Mouse (Mus musculus) left cerebral cortex, adult 8-10 months (tissue): Measurements from ENCODE around the gene 1700028J19Rik. TPM values are rescaled to one million over a fixed set of nuclear protein-coding genes. Genes with fewer than 3 reads are reported as not detected.
A peak's percentile ranks its signal among the peaks of the same experiment; 100 is the strongest.

Source experiments
- DNase-seq, 2 experiments: peaks; one replicate each; pipeline ENCODE4 v3.0.0; 2022; ENCODE audit warnings: low spot score in 2 of 2
- total RNA-seq, 4 experiments: library from RNA; stranded (reverse); gene quantifications; 2 replicates each; pipeline ENCODE4 v1.2.4; 2022

The 1700028J19Rik gene
- 1 to 10 TPM in 3 of 4 experiments, under 1 TPM in 1; 0.87 to 1.8 (median 1.4) TPM for total RNA-seq

DNA sequence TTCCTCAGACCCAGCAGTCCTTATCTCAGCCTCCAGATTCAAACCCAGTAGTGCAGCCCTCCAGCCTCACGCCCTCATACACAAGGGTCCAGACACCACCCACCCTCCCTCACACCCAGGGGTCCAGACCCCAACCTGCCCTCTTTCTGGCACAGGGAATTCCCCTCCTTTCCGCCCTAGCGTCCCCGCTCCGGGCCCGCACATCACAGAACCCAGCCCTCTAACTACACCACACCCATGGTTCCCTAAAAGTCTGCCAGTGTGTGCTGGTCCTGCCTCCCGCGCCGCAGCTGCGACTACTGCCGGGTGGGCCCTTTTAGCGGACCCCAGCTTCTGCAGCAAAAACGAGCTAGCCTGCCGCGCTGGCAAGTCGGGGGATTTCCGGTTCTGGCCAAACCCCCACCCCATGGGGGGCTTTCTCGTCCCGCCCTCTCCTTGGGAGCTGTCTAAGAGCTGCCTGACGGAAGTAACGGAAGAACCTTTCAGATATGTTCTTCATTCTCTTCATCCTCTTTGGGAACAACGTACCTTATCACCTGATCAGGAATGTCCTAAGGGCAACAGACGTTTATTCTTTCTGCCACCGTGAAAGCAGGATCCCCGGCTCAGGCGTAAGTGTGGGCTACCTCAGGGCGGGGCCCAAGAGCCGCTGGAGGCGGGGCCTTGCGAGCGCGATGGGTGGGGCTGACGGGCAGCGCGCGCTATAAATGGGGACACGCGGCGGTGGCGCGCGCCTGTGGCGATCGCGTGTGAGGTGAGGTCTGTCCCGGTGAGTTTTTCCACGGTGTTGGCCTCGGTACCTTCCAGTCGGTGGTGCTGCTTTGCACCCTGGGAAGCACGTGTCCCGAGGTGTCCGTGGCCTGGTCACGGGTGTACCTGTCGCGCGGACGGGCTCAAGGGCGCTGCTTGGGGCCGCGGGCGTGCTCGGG, at the start of gene 1700028J19Rik, which contains the start of gene 2410002F23Rik:
1700028J19Rik (minus strand) TSS at position 641 of the 929 bp plus-strand sequence.
2410002F23Rik (plus strand) TSS at position 668 of the 929 bp plus-strand sequence.
- peak; percentile 86 to 87 for DNase-seq

DNA sequence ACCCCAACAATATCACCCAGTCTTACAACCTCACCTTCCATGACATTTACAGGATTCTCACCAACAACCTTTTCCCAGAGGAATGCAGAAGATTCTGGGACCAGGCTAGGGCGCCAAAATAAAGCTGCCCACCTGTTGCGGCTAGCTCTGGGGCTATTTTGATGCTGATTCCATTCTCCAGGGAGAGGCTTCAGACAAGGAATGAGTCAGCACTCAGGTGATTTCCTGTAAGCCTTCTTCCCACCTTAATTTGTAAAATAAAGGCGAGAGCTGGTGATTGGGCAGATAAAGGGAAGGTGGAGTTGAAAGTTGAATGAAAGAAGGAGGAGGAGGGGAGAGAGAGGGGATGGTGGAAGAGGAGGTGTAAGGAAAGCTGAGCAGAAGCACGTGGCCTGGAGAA, 44.9 kb upstream of the 1700028J19Rik start:
- DNase-seq, result no peak

DNA sequence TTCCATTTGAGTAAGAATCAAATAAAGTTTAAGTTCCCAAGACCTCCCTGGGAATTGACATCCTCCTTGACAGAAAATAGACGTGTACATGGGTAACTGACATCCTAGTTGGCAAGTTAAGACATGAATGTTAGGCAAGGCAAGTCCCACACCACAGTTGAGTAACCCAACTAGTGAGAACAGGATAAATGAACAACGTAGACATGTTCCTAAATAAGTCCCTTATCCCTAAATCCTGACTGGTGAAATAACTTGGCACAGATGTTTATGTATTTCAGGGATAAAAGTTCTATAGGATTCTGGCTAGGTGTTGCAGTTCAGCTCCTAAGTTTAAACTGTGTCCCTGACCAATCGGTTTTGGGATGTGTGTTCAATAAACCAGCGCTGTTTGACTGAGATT, 44.5 kb upstream of the 1700028J19Rik start:
- no peak for DNase-seq

DNA sequence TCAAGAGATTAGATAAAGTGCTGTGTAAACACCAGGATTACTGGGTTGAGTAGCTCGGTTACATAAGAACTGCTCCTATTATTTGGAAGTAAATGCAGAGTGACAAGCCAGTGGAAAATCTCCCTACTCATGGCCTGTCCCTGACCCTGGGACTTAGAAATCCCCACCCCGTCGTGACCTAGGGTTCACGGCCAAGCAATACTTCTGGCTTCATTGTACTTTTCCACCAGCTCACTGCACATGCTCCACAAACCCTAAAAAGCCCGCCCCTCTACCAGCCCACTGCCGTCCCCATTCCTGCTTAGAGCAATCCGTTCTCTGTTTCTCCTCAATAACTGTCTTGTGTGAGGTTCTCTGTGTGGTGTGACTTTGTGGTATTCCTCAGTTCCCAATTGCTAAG, 41.3 kb upstream of the 1700028J19Rik start:
- DNase-seq, result no peak

DNA sequence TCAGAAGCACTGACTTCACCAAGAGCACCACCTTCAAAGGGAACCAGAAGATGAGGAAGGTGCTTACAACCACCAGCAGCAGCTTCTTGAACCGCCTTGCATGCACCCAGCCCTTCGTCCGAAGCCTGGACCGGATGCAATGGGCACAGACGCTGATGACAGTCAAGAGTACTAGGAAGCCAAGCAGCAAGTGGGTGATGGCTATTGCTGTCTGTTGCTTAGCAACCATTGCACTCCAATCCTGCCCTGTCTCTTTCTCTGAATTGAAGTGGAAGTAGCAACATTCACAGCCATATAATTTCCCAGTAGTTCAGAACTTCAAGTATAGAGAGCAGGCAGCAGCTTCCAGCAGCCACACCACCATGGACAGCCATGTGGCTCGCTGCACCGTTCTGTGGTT, 35.1 kb upstream of the 1700028J19Rik start:
- no peak for DNase-seq

DNA sequence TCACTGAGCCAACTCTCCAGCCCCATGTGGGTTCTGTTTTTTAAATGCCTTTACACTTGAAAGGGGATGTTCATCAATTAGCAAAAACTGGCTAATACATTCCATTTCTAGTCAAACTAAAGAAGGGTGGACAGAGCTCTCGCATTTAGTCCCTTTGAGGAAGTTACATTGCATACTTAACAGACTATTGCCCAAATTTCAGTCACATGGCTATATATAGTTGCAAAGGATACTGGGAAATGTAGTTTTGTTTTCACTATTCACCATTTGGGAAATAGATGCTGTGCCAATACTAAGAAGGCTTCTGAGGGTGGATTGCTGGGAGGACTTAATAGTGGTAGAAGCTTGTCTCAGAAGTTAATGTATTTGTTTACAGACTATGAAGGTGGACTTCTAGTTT, 34.5 kb upstream of the 1700028J19Rik start:
- DNase-seq, result no peak

DNA sequence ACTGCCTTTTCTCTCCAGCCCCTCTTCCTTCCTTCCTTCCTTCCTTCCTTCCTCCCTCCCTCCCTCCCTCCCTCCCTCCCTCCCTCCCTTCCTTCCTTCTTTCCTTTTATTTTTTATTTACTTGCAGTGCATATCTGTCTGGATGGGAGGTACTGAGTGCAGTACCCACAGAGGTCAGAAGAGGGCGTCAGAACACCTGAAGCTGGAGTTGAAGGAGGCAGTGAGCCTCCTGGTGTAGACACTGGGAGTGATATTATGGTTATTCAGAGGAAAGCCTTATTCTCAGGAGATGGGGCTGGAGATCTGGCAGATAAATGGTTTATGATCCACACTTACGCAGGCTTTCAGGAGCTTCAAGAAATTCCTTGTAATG, 30.7 kb upstream of the 1700028J19Rik start:
- DNase-seq, result peak in 1 of 2 experiments; percentile 38

DNA sequence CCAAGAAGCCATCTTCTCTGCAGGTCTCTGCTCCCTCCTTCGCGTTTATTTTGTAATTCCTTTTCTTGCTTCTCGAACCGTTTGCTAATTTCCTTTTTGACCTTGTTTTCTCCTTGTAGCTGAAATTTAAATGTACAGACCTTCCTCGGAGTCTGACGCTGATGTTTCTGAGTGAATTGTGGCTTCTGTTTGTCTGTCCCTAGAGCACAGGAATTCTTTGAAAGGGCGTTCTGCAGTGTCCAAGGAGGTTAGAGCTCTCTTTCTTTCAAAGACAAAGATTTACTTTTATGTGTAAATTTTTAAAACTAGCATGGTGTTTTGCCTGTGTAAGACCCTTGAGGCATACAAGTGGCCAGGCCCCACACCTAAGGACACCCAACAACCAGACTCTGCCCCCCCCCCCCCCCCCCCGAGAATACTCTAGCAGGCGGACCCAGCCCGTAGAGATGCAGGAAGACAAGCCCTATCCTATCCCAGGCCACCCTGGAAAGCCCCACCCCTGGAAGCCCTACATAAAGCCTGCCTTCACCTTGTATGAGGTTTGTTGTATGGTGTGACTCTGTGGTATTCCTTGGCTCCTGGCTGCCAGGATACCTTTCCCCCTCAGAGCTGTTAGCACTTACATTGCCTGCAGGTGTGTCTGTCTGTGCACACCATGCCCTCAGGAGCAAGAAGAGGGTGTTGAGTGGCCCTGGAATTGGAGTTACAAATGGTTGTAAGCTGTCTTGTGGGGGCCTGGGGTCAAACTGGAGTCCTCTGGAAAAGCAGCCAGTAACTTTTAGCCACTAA, 30.2 kb upstream of the 1700028J19Rik start:
- DNase-seq, result no peak

DNA sequence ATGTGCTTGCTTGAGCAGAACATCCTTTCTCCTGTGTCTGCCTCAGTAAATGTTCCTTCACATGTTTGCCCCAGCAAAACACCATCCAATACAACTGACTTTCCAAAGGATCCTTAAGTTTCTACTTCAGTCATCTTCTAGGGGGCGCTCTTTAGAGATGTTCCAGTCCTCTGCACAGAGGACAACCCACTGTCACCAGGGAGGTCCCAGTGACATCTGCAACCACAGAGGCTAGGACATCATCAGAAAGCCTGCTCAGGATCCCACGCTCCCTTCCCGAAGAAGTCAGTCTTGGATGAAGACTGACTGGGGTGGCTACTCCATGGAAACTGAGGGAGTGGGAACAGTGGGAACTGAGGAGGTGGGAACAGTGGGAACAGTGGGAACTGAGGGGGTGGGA, 29.1 kb upstream of the 1700028J19Rik start:
- no peak for DNase-seq

DNA sequence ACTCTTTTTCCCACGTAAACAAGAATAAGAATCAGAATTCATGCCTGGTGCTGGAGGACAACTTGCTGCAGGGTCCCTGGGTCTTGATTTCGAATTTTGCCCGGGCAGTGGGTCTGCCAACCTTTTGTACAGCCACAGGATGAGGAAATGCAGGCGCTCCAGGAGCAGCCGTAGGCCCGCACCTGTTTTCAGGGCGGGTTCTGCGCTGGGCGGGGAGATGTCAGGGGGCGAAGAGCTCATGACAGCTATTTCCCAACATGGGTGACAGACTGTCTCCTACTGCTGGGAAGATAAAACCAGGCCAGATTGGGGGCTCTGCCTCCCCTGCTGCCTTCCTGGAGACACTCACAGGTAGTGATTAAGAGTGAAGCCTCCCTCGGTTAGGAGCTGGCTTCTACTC, 27.6 kb upstream of the 1700028J19Rik start:
- DNase-seq, result no peak

DNA sequence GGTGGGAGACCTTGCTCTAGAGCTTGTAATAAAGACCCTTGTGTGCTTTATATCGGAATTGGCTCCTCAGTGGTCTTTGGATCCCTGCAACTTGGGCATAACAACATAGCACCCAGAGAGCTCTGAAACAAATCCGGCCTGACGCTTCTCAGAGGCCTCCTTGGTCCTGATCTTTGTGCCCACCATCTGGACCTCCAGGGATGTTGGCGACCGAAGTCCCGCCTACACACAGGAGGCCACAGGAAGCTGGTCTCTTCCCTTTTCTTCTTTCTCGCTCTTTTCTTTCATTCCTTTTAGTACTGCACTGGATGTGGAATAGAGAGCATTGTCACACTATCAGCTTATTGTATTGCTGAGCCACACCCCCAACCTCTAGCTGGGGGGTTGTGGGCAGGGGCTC, 27.0 kb upstream of the 1700028J19Rik start:
- no peak for DNase-seq

DNA sequence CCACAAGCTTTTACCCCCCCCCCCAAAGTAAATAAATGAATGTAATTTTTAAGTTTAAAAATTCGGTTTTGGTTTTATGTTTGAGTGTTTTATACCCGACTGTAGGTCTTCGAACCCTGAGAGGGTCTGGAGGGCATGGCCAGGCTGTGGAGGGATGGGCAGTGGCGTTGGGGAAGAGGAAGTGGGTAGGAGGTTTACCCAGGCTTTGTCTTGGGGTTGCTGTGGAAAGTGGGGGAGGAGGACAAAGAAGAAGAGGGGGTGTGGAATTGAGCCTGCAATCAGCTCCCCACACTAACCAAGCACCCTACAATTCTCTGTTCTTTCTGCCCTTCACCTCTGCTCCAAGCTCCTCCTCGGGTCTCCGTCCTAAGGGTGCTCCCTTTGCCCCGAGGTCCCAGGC, 26.1 kb upstream of the 1700028J19Rik start:
- no peak for DNase-seq

DNA sequence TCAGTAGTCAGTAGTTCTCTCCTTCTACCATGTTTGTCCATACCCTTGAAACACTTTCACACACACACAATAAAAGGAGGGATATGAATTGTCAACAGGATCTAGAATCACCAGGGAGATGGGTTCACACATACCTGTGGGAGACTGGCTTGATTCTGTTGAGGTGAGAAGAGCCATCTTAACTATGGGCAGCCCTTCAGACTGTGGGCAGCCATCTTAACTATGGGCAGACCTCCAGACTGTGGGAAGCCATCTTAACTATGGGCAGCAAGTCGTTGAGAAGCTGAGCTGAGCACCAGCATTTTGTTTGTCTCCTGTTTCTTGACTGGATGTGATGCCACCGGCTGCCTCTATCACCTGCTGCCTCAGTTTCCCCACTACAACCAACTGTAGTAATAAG, 24.8 kb upstream of the 1700028J19Rik start:
- no peak for DNase-seq

DNA sequence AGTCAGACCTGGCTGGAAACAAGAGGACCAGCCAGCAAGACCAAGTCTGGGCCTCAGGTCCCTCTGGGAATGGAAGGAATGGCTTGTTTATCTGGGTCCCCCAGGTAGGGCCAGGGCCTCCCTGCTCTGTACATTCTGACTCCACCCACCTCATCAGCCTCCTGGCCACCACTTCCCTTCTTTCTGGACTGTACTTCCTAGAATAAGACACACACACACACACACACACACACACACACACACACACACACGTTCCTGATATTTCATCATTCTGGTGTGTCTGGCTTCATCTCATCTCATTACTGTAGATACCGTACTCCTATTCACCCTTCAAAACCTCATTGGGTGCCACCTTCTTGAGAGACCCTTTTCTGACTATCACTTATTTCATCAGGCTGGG, 22.9 kb upstream of the 1700028J19Rik start:
- DNase-seq, result no peak

DNA sequence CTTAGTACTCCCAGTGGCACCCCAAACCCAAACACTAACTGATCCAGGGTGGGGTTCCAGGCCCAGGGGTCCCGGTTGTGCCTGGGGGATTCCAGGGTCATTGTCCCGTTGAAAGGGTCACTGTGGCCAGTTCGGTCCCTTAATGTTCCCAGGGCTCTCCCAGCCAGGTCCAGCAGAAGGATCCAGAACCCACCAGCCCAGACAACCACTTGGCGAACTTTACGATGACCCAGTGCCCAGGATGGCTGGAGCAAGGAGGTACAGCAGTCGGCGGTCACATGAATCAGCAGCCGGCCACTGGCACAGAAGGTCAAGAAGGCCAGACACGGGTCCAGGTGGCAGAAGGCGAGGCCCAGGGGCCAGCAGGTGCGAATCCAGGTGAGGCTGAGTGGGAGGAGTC, 21.6 kb upstream of the 1700028J19Rik start:
- DNase-seq, result no peak

DNA sequence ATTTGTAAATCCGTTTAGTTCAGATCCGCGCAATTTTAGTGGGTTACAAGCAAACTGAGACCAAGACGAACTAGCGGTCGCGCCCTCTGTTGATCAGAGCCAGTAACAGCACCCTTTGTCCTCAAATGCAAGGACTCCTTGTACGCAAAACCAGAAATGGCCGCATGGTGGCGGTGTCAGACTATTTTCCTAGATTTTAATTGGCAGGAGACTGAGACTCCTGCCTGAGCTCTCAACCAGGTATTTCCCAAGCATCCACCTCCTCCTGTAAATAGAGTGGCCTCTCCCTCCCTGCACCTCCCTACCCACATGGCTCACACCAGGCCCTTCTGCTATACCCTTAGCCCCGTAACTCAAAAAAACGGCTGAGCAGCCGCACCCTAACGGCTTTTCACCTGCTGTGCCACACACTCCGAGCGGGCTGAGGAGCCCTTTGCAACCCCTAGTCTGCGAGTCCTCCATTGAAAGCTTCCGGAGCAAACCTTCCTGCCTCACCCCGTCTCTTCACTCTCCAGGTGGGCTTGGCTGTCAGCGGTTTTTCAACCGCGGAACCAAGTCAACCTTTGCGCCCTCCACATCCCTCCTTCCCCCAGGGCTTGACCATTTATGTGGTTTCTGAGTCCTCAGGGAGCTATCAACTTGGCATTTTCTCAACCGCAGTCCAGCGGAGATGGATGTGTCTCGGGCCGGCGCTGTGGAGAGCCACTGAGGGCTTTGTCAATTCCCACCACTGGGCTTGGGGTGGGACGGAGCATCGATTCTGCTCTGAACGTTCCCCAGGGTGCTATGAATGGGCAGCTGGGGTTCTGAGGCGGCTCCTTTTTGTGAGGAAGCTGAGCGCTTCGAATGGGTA, 16.5 kb upstream of the 1700028J19Rik start:
- DNase-seq, result peak; percentile 84 to 99

DNA sequence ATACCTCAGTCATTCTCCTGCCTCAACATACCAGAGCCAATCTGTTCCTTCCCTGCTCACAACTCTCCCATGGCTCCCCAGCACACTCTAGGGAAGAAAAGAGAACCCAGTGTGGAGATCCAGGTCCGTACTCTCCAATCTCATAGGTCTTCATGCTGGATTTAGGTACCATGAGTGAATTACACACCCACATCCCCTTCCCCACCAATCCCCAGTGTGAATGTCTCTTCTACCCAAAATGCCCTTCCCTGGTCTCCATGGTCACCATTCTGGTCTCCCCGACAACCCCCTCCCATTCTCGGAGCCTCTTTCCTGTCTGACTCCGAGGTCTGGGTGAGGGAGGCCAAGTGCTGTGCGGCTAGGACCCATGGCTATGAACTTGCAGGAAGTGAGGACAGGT, 14.7 kb upstream of the 1700028J19Rik start, which contains the start of gene Gm15517:
Gm15517 (plus strand) TSS at position 301 of the 400 bp plus-strand sequence.
- DNase-seq, result no peak

DNA sequence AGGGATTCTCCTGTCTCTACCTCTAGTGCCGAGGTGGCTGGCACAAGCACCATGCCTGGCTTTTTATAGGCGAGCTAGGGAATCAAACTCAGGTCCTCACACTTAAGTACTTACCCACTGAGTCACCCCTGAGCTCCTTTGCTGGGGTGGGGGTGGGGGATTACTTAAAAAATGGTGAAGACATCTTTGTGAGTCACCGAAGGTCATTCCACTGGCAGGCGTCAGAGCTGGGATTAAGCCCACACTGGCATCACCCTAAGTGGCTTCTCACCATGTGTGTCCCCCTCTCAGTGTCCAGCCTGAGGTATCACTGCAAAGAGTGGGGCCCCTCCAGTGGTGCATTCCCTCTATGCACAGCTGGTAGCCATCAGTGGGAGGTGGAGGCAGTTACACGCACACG, 13.9 kb upstream of the 1700028J19Rik start:
- DNase-seq, result no peak

DNA sequence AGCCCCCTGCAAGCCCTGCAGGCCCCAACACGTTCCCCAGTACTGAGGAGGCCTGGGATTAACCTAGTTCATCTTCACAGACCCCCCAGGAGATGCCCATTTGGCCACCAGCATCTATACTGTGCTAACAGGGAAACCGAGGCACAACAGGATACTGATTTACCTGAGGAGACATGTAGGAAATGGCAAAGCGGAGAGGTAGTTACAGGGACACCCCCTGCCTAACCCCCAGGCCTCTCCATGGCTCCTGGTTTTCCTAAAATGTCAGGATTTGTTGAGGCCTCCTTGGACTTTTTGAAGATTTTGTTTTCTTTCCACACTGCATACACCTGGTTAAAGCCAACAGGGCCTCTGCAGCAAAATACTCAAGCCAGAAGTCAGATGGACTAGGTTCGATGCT, 10.8 kb upstream of the 1700028J19Rik start, which contains the start of gene Acp4:
Acp4 (minus strand) TSS at position 101 of the 400 bp plus-strand sequence.
- no peak for DNase-seq

DNA sequence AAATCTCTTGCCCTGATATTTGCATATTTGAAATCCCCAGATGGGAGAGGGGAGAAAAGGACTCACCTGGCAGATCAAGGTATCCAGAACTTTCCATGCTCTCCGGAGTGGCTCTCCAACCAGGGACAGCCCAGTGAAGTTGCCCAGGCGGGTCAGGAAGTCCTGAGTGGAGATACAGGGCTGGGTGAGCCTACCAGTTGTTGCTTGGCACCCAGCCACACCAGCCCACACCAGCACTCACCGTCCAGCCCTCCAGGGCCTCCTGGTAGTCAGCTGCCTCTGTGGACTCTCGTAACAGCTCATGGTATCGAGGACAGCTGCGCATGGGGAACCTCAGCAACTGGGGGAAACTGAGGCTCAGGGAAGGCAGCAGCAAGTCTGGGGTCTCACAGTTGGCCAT, 8.4 kb upstream of the 1700028J19Rik start:
- no peak for DNase-seq

DNA sequence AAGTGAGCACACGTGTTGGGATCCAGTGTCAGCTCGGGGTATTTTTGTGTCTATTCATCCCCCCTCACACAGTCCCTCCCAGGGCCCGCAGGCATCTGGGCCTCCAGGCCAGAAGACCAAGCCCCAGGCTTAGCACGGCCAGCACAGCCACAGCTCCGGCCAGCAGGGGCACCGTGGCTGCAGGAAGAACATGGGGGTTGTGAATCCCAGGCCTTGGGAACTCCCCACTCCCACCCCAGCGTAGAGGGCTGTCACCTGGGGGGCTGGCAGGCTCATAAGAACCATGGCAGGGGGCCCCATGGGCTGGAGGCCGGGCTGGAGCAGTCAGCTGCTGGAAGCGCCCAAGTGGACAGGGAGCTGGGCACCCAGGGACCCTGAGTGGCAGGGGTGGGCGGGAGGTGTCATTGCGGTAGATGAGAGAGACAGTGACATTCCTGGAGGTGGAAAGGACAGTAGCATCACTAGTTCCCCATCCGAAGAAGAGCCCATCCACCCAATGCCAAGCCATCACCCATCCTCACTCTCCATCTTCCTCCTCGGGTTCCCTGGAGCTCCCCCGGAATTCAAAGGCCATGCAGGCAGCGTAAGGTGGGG, 6.6 kb upstream of the 1700028J19Rik start:
- no peak for DNase-seq
